Mouse (Mus musculus): ENCODE results near the gene Tmem179b.

Tmem179b gene

GRCm38 (mm10) chr19:8786008-8786781 is 11.9 kb upstream of the Tmem179b start, which contains the start of gene Taf6l:
TSS of gene Taf6l (minus strand) at chr19:8786417.
- DNase-seq (ENCODE audit: low spot score in 2 of 2): peak; percentile 90 to 92

GRCm38 (mm10) chr19:8774951-8775421 is 719 bp upstream of the Tmem179b start:
- no peak for DNase-seq (ENCODE audit: low spot score in 2 of 2)

- no peak for DNase-seq (ENCODE audit: low spot score in 2 of 2)
Observed at GRCm38 (mm10) chr19:8773409-8773808, 858 bp downstream of the Tmem179b start.

- DNase-seq (ENCODE audit: low spot score in 2 of 2): no peak
Observed at GRCm38 (mm10) chr19:8772996-8773395, 1.3 kb downstream of the Tmem179b start.

GRCm38 (mm10) chr19:8770567-8771270 is 3.5 kb downstream of the Tmem179b start, which contains the start of gene Tmem223:
TSS of gene Tmem223 (plus strand) at chr19:8770996.
- DNase-seq (ENCODE audit: low spot score in 2 of 2): peak; percentile 58 to 75

GRCm38 (mm10) chr19:8765562-8765961 is 8.7 kb downstream of the Tmem179b start:
- DNase-seq (ENCODE audit: low spot score in 2 of 2): no peak

- no peak for DNase-seq (ENCODE audit: low spot score in 2 of 2)
Observed at GRCm38 (mm10) chr19:8763276-8763675, 11.0 kb downstream of the Tmem179b start.

- DNase-seq (ENCODE audit: low spot score in 2 of 2): no peak
Observed at GRCm38 (mm10) chr19:8760757-8761156, 13.5 kb downstream of the Tmem179b start.

GRCm38 (mm10) chr19:8758899-8759298 is 15.4 kb downstream of the Tmem179b start:
- DNase-seq (ENCODE audit: low spot score in 2 of 2): no peak

GRCm38 (mm10) chr19:8757471-8757998 is 16.7 kb downstream of the Tmem179b start:
- no peak for DNase-seq (ENCODE audit: low spot score in 2 of 2)

GRCm38 (mm10) chr19:8756635-8757387 is 17.5 kb downstream of the Tmem179b start, which contains the start of gene Nxf1:
TSS of gene Nxf1 (plus strand) at chr19:8757073.
- DNase-seq (ENCODE audit: low spot score in 2 of 2): peak; percentile 81 to 86

GRCm38 (mm10) chr19:8755652-8756051 is 18.6 kb downstream of the Tmem179b start:
- no peak for DNase-seq (ENCODE audit: low spot score in 2 of 2)

- no peak for DNase-seq (ENCODE audit: low spot score in 2 of 2)
Observed at GRCm38 (mm10) chr19:8747368-8747767, 26.9 kb downstream of the Tmem179b start.

GRCm38 (mm10) chr19:8745382-8745781 is 28.9 kb downstream of the Tmem179b start:
- no peak for DNase-seq (ENCODE audit: low spot score in 2 of 2)

GRCm38 (mm10) chr19:8742176-8742575 is 32.1 kb downstream of the Tmem179b start:
- no peak for DNase-seq (ENCODE audit: low spot score in 2 of 2)

GRCm38 (mm10) chr19:8741243-8741869 is 32.9 kb downstream of the Tmem179b start, which contains the start of gene Stx5a:
TSS of gene Stx5a (plus strand) at chr19:8741413.
- peak; percentile 93 to 95 for DNase-seq (ENCODE audit: low spot score in 2 of 2)

GRCm38 (mm10) chr19:8740603-8741002 is 33.7 kb downstream of the Tmem179b start, which contains the start of gene 1700092M07Rik:
TSS of gene 1700092M07Rik (plus strand) at chr19:8740718.
- no peak for DNase-seq (ENCODE audit: low spot score in 2 of 2)

GRCm38 (mm10) chr19:8739646-8740045 is 34.6 kb downstream of the Tmem179b start:
- DNase-seq (ENCODE audit: low spot score in 2 of 2): no peak

GRCm38 (mm10) chr19:8738911-8739310 is 35.4 kb downstream of the Tmem179b start:
- no peak for DNase-seq (ENCODE audit: low spot score in 2 of 2)

- DNase-seq (ENCODE audit: low spot score in 2 of 2): no peak
Observed at GRCm38 (mm10) chr19:8736160-8736467, 38.2 kb downstream of the Tmem179b start.
